Mouse (Mus musculus) brain, embryonic 14.5 days (tissue): ENCODE results near the gene Zscan12.

ENCODE experiments used
- CTCF ChIP-seq: fragments of 200-500 bp; IDR thresholded peaks from 2 replicates; pipeline ENCODE4 v1.5.1; 2012; ENCODE audit warnings: inconsistent platforms, mild to moderate bottlenecking, moderate library complexity, borderline replicate concordance; ENCODE audit not compliant: insufficient read depth, insufficient read length; ENCODE audit errors: extremely low read depth
- POLR2A ChIP-seq: fragments of 200-500 bp; IDR thresholded peaks from 2 replicates; pipeline ENCODE4 v1.6.1; 2012; ENCODE audit warnings: mild to moderate bottlenecking, inconsistent platforms, borderline replicate concordance; ENCODE audit not compliant: poor library complexity, insufficient read depth, insufficient read length, severe bottlenecking; ENCODE audit errors: extremely low read depth

DNA sequence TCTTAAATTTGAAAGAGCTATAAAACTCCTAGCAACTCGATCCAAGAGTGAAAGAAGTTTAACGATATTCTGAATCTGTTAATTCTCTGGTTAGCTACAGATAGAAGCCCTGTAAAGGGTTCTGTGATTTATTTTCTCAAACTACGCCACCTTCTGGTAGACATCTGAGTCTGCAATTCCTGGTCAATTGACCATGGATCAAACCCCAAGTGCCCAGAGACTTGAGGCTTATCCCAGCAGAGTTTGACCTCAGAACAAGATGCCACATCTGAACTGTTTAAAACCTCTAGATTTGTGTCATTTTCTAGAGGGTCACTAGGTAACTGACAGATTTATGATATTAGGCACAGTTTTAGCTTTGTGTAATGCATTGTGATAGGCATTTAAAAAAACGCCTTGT lies 36.4 kb upstream of the Zscan12 start:
- TF ChIP-seq CTCF (peak; percentile 39; the same call in 1 of the 2 replicates), POLR2A (no peak)
